Mouse (Mus musculus) stomach, postnatal 0 days (tissue): ENCODE results near the gene Cd44. TPM values are rescaled to one million over a fixed set of nuclear protein-coding genes. Genes with fewer than 3 reads are reported as not detected.

Source experiments
- ATAC-seq: fragments of 200-750 bp; cut with Nextera tagmentation; 2 replicates; pipeline ENCODE4 v1.8.0; 2017; ENCODE audit not compliant: low FRiP score, low TSS enrichment
- DNase-seq: peaks from one replicate; pipeline ENCODE4 v3.0.0-alpha.2; 2016; ENCODE audit warnings: low spot score
- H3K27ac ChIP-seq: fragments of 300-500 bp; sonication (generic); replicated peaks from 2 replicates; pipeline ENCODE4 v1.5.1; 2014; ENCODE audit warnings: mild to moderate bottlenecking, control low read depth
- H3K27me3 ChIP-seq: fragments of 300-500 bp; sonication (generic); 2 replicates; pipeline ENCODE4 v1.6.1; 2014; ENCODE audit warnings: low read length; ENCODE audit not compliant: control insufficient read depth, insufficient read depth
- H3K36me3 ChIP-seq: fragments of 300-500 bp; sonication (generic); 2 replicates; pipeline ENCODE4 v1.6.1; 2014; ENCODE audit warnings: low read length, mixed read lengths; ENCODE audit not compliant: control insufficient read depth, insufficient read depth
- H3K4me1 ChIP-seq: fragments of 300-500 bp; sonication (generic); replicated peaks from 2 replicates; pipeline ENCODE4 v1.6.1; 2014; ENCODE audit warnings: antibody characterized with exemption; ENCODE audit not compliant: control insufficient read depth, insufficient read depth
- H3K4me2 ChIP-seq: fragments of 300-500 bp; sonication (generic); replicated peaks from 2 replicates; pipeline ENCODE4 v1.6.1; 2014; ENCODE audit warnings: low read depth, mild to moderate bottlenecking, control low read depth, moderate library complexity
- H3K4me3 ChIP-seq: fragments of 300-500 bp; sonication (generic); 2 replicates; pipeline ENCODE4 v1.5.1; 2014; ENCODE audit warnings: low read depth, low read length, control low read depth
- H3K9ac ChIP-seq: fragments of 300-500 bp; sonication (generic); 2 replicates; pipeline ENCODE4 v1.6.1; 2014; ENCODE audit warnings: mild to moderate bottlenecking, low read length, control low read depth, mixed read lengths
- H3K9me3 ChIP-seq: fragments of 300-500 bp; sonication (generic); 2 replicates; pipeline ENCODE4 v1.6.1; 2016; ENCODE audit warnings: low read length; ENCODE audit not compliant: control insufficient read depth
- CTCF ChIP-seq: IDR thresholded peaks from 2 replicates; pipeline ENCODE4 v1.5.1; 2016; ENCODE audit warnings: antibody characterized with exemption, low read depth, mild to moderate bottlenecking, moderate library complexity
- EP300 ChIP-seq: optimal IDR thresholded peaks from 2 replicates; pipeline ENCODE3; 2016; ENCODE audit warnings: antibody characterized with exemption
- WGBS: fragments of 180-500 bp; shearing (Covaris S2); extraction: QIAGEN DNeasy Blood & Tissue Kit; methylation state at CpG from one replicate; pipeline ENCODE4 v1.1.7; 2014; 5-methylcytosine and 5-hydroxymethylcytosine counted together
- polyA plus RNA-seq: library from polyadenylated mRNA; unstranded; fragments of >200 nt; fragmentation: Nextera tagmentation; extraction: Ambion mirVana; gene quantifications from 2 replicates; pipeline ENCODE4 v1.2.1, GENCODE M21; 2015

Gene Cd44
- polyA plus RNA-seq, 1 experiment from 2014 or later = 27.5 TPM

GRCm38 (mm10) chr2:102809436-102809835 lies 92.0 kb downstream of the Cd44 start:
- DNase-seq = no peak
- no peak overlapping the region for H3K9ac ChIP-seq
- no peak for ATAC-seq
- WGBS = 78% methylated on average over 1 of the region's 1 CpGs
- no peak overlapping the region for H3K4me3 ChIP-seq
- H3K36me3 ChIP-seq = no peaks in the 10 kb centered on the region
- no peak overlapping the region for H3K4me2 ChIP-seq
- no peaks in the 10 kb centered on the region for H3K9me3 ChIP-seq
- H3K27me3 ChIP-seq = no peaks in the 10 kb centered on the region
- H3K4me1 ChIP-seq = no peaks in the 10 kb centered on the region
- TF ChIP-seq EP300 = no peak
- TF ChIP-seq CTCF = no peak
- no peak overlapping the region for H3K27ac ChIP-seq

- Histone ChIP-seq H3K4me3 (no peak overlapping the region), H3K27me3 (no peaks in the 10 kb centered on the region), H3K36me3 (no peaks in the 10 kb centered on the region), H3K9ac (no peak overlapping the region), H3K9me3 (no peaks in the 10 kb centered on the region), H3K27ac (no peak overlapping the region), H3K4me1 (no peaks in the 10 kb centered on the region), H3K4me2 (no peak overlapping the region)
- DNase-seq (no peak), ATAC-seq (no peak)
- no peak for TF ChIP-seq CTCF
- TF ChIP-seq EP300 = no peak
- 49% methylated on average over 3 of the region's 3 CpGs for WGBS
Observed at GRCm38 (mm10) chr2:102807633-102808032, 93.8 kb downstream of the Cd44 start.

GRCm38 (mm10) chr2:102805761-102806496 lies 95.5 kb downstream of the Cd44 start:
- Histone ChIP-seq H3K9me3 (no peaks in the 10 kb centered on the region), H3K27ac (no peak overlapping the region), H3K27me3 (no peaks in the 10 kb centered on the region), H3K36me3 (no peaks in the 10 kb centered on the region), H3K4me3 (no peak overlapping the region), H3K9ac (no peak overlapping the region), H3K4me2 (no peak overlapping the region), H3K4me1 (no peaks in the 10 kb centered on the region)
- TF ChIP-seq EP300 = no peak
- no peak for TF ChIP-seq CTCF
- ATAC-seq (peak; percentile 24; the same call in 1 of the 2 replicates), DNase-seq (no peak)
- 67% methylated on average over 4 of the region's 4 CpGs for WGBS

- no peak overlapping the region for H3K9ac ChIP-seq
- 74% methylated on average over 6 of the region's 6 CpGs for WGBS
- no peaks in the 10 kb centered on the region for H3K9me3 ChIP-seq
- H3K36me3 ChIP-seq = no peaks in the 10 kb centered on the region
- no peaks in the 10 kb centered on the region for H3K27me3 ChIP-seq
- no peaks in the 10 kb centered on the region for H3K4me1 ChIP-seq
- no peak overlapping the region for H3K27ac ChIP-seq
- no peak overlapping the region for H3K4me3 ChIP-seq
- TF ChIP-seq EP300 = no peak
- TF ChIP-seq CTCF = no peak
- DNase-seq = no peak
- no peak overlapping the region for H3K4me2 ChIP-seq
- ATAC-seq = 0 out of 2 replicates have a peak, but pooled peaks have one; percentile 15
Observed at GRCm38 (mm10) chr2:102805283-102805682, 96.2 kb downstream of the Cd44 start.

- DNase-seq = peak; percentile 20
- H3K4me1 ChIP-seq = no peaks in the 10 kb centered on the region
- H3K4me2 ChIP-seq = no peak overlapping the region
- no peak overlapping the region for H3K4me3 ChIP-seq
- 35% methylated on average over 2 of the region's 2 CpGs for WGBS
- TF ChIP-seq EP300 (no peak), CTCF (peak; percentile 89)
- no peak overlapping the region for H3K27ac ChIP-seq
- H3K36me3 ChIP-seq = no peaks in the 10 kb centered on the region
- H3K27me3 ChIP-seq = no peaks in the 10 kb centered on the region
- ATAC-seq = no peak
- no peaks in the 10 kb centered on the region for H3K9me3 ChIP-seq
- no peak overlapping the region for H3K9ac ChIP-seq
Observed at GRCm38 (mm10) chr2:102804109-102804508, 97.4 kb downstream of the Cd44 start.

GRCm38 (mm10) chr2:102801899-102802298 lies 99.6 kb downstream of the Cd44 start:
- H3K27ac ChIP-seq = no peak overlapping the region
- ATAC-seq (no peak), DNase-seq (no peak)
- H3K4me3 ChIP-seq = no peak overlapping the region
- WGBS = 87% methylated on average over 1 of the region's 1 CpGs
- H3K9ac ChIP-seq = no peak overlapping the region
- no peaks in the 10 kb centered on the region for H3K9me3 ChIP-seq
- no peak for TF ChIP-seq EP300
- TF ChIP-seq CTCF = no peak
- no peaks in the 10 kb centered on the region for H3K4me1 ChIP-seq
- H3K27me3 ChIP-seq = no peaks in the 10 kb centered on the region
- H3K4me2 ChIP-seq = no peak overlapping the region
- H3K36me3 ChIP-seq = no peaks in the 10 kb centered on the region
